Mouse (Mus musculus): ENCODE measurements around the gene Msmo1.

GRCm38 (mm10) chr8:64767047-64767446, 33.5 kb upstream of the Msmo1 start:
- no peak for TF ChIP-seq GATA1 (IDR thresholded peaks at IDR 0.05; ENCODE audit: borderline replicate concordance, low read length)
- TF ChIP-seq FLI1 (IDR thresholded peaks at IDR 0.05; ENCODE audit: low read length), result no peak

Data from megakaryocyte, embryonic 14.5 days (primary cell).